Mouse (Mus musculus) spleen, adult 2 months (tissue): ENCODE measurements around the gene Galk1. TPM values are rescaled to one million over a fixed set of nuclear protein-coding genes. Genes with fewer than 3 reads are reported as not detected.

ENCODE experiments used
- DNase-seq, 2 experiments: peaks; one replicate each; pipeline versions ENCODE4 v3.0.0 to v3.0.0-alpha.2; 2012 to 2021; ENCODE audit warnings: low spot score in 2 of 2, low read depth in 1 of 2
- H3K27ac ChIP-seq: fragments of 200-500 bp; 2 replicates; pipeline ENCODE4 v1.5.1; 2012; ENCODE audit warnings: low read length, inconsistent platforms; ENCODE audit not compliant: insufficient read depth
- H3K27me3 ChIP-seq: fragments of 200-500 bp; 2 replicates; pipeline ENCODE4 v1.6.1; 2012; ENCODE audit warnings: mild to moderate bottlenecking, moderate library complexity, low read length, inconsistent platforms; ENCODE audit not compliant: control insufficient read depth, insufficient read depth
- H3K36me3 ChIP-seq: fragments of 200-500 bp; 2 replicates; pipeline ENCODE4 v1.6.1; 2012; ENCODE audit warnings: mild to moderate bottlenecking, low read length, inconsistent platforms; ENCODE audit not compliant: control insufficient read depth, insufficient read depth
- H3K4me1 ChIP-seq: fragments of 200-500 bp; 2 replicates; pipeline ENCODE4 v1.6.1; 2011; ENCODE audit warnings: inconsistent platforms; ENCODE audit not compliant: control insufficient read depth, insufficient read depth, insufficient read length
- H3K4me3 ChIP-seq: fragments of 200-500 bp; 2 replicates; pipeline ENCODE4 v1.5.1; 2011; ENCODE audit warnings: mild to moderate bottlenecking, inconsistent platforms; ENCODE audit not compliant: insufficient read depth, insufficient read length; ENCODE audit errors: extremely low read depth
- CTCF ChIP-seq: fragments of 200-500 bp; IDR thresholded peaks from 2 replicates; pipeline ENCODE4 v1.5.1; 2011; ENCODE audit warnings: mild to moderate bottlenecking, inconsistent platforms; ENCODE audit not compliant: insufficient read depth, insufficient read length, insufficient replicate concordance; ENCODE audit errors: extremely low read depth
- POLR2A ChIP-seq: fragments of 200-500 bp; IDR thresholded peaks from 2 replicates; pipeline ENCODE4 v1.6.1; 2011; ENCODE audit warnings: low read depth, low read length, inconsistent platforms
- WGBS: fragments of 180-500 bp; shearing (Covaris S2); methylation state at CpG from one replicate; pipeline ENCODE4 v1.1.7; 2018; 5-methylcytosine and 5-hydroxymethylcytosine counted together
- polyA plus RNA-seq: library from polyadenylated mRNA; depleted of rRNA; stranded (reverse); fragments of >200 nt; gene quantifications from 2 replicates; pipeline ENCODE4 v1.2.3, GENCODE M21; 2012

The Galk1 gene
- polyA plus RNA-seq, 1 experiment: 30.8 TPM

DNA sequence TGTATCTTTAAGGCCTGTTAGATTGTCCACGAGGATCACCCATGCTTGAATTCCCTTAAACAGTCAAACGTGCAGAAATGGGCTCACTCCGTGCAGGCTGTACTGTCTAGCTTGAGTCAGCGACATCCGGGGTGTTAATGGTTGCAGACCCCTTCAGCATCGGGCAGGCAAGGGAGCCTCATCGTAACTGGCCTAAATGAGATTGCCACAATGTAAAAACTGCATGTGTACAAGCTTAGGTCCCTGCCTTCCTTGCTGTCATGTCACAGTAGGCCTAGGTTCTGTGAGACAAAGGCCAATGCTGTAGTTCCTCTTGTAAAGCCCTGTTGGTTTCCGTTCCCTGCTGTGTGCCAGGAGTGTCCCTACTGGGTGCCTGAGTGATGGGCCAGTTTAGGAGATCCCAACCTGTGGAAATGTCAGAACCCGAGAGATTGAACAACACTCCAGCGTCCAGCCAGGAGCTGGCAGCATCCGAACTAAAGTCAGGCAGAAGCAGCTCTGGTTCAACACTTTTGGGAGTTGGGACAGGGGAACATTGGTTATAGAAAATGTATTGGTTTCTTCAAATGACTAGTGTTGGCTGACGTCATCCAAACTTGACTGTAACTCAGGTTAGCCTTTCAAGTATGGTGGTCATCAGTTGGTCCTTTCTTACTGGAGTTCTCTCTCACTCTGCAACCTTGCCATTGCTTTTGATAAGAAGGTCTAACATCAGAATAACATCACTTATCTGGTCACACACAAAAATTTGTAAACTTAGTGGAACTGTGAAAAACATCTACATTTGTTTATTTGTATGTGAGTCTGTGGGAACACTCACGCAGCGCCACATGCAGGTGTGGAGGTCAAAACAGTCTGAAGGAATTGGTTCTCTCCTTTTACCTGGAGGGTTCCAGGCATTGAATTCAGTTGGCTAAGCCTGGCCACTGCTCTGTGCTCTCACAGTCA is 18.7 kb upstream of the Galk1 start:
- Histone ChIP-seq H3K27me3 (no peaks in the 10 kb centered on the region), H3K4me3 (peak overlapping the region; percentile 71), H3K4me1 (no peaks in the 10 kb centered on the region; the same call in 1 of the 2 replicates), H3K27ac (peak overlapping the region; percentile 99), H3K36me3 (no peaks in the 10 kb centered on the region; the same call in 1 of the 2 replicates)
- peak; percentile 37 to 46 for DNase-seq
- TF ChIP-seq CTCF (no peak), POLR2A (peak; percentile 45)
- WGBS: 25% methylated on average over 14 of the region's 14 CpGs

DNA sequence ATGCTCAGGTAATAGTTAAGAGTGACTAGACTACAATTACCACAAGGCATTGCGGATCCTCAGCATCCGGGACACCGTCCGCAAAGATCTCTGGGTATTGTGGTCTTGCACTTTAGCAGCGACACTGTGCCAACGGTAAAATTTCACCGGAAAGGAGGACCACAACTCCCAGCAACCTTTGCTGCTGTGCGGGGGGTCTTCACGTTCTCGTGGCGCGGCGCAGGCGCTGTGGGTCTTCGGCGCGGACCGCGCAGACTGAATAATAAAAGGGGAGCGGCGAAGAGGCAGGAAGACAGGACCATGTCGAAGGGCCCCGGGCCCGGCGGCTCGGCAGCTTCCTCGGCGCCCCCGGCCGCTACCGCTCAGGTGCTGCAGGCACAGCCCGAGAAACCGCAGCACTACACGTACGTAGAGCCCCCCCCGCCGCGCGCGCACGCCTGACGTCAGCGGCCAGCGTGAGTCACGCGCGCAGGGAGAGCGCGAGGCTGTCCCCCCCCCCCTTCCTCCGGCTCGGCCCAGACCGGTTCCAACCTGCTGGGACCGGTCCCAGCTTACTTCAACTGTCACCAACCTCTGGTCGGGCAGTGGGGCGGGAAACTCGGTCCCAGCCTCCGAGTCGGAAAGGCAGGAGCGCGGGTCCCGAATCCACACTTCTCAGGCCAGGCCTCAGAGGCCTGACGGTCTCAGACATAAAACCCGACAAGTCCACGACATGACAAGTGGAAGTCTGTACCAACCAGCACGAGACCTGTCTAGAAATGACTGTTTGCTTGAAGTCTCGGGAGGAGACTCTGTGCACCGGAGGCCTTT is 17.8 kb upstream of the Galk1 start, which contains the start of gene Unk:
Gene Unk (plus strand): TSS at position 235 of the 810 bp plus-strand sequence.
- no peaks in the 10 kb centered on the region for H3K27me3 ChIP-seq
- TF ChIP-seq CTCF (no peak), POLR2A (peak; percentile 56; the same call in 1 of the 2 replicates)
- peak; percentile 95 to 98 for DNase-seq
- WGBS: under 1% methylated on average over 65 of the region's 67 CpGs
- peak within 1 kb of the TSS; percentile 71 for H3K4me3 ChIP-seq
- peak within 1 kb of the TSS; percentile 99 for H3K27ac ChIP-seq
- H3K36me3 ChIP-seq: no peaks in the 10 kb centered on the region; the same call in 1 of the 2 replicates
- H3K4me1 ChIP-seq: no peaks in the 10 kb centered on the region; the same call in 1 of the 2 replicates

- DNase-seq: no peak
- Histone ChIP-seq H3K4me3 (no peak overlapping the region), H3K4me1 (no peaks in the 10 kb centered on the region; the same call in 1 of the 2 replicates), H3K27ac (no peak overlapping the region), H3K27me3 (no peaks in the 10 kb centered on the region), H3K36me3 (no peaks in the 10 kb centered on the region)
- TF ChIP-seq CTCF: no peak
- TF ChIP-seq POLR2A: no peak
- WGBS: 79% methylated on average over 6 of the region's 6 CpGs
Observed at GRCm38 (mm10) chr11:116029086-116029865, 16.8 kb upstream of the Galk1 start.

- Histone ChIP-seq H3K27ac (no peak overlapping the region), H3K4me1 (no peaks in the 10 kb centered on the region; the same call in 1 of the 2 replicates), H3K36me3 (peaks cover 4% of the 10 kb centered on the region), H3K27me3 (no peaks in the 10 kb centered on the region), H3K4me3 (no peak overlapping the region)
- TF ChIP-seq POLR2A (no peak), CTCF (no peak)
- WGBS: 92% methylated on average over 9 of the region's 9 CpGs
- no peak for DNase-seq
Observed at GRCm38 (mm10) chr11:116028177-116028865, 15.8 kb upstream of the Galk1 start.

DNA sequence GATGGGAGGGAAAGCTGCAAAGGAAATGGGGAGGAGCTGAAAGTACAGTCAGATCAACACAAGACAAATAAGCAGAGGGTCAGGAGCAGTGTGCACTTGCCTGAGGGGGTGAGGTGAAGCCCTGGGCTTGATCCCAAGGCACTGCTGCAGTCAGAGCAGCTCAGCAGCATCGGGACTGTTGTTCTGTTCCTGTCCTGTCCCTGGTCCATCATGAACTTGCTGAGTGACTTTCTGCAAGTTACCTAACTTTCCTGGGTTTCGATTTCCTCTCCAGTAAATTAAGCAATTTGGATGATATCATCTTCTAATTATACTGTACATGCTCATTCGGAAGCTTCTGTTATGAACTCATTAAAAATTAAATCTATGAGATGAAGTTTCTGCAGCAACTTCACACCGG is 15.2 kb upstream of the Galk1 start, which contains the start of gene H3f3b:
Gene H3f3b (minus strand): TSS at position 207 of the 400 bp plus-strand sequence.
- Histone ChIP-seq H3K27ac (no peak within 1 kb of the TSS), H3K4me1 (no peaks in the 10 kb centered on the region; the same call in 1 of the 2 replicates), H3K4me3 (no peak within 1 kb of the TSS), H3K27me3 (no peaks in the 10 kb centered on the region), H3K36me3 (peaks cover 6% of the 10 kb centered on the region)
- WGBS: 76% methylated on average over 4 of the region's 4 CpGs
- no peak for DNase-seq
- TF ChIP-seq POLR2A: no peak
- no peak for TF ChIP-seq CTCF
